Mouse (Mus musculus) A20 (cell line): ENCODE measurements around the gene Ofd1.

Experiments used
- DNase-seq: peaks from one replicate; pipeline ENCODE4 v3.0.0-alpha.2; 2011; ENCODE audit warnings: low read depth, low spot score

Gene Ofd1

GRCm38 (mm10) chrX:166440616-166441063, at the start of gene Ofd1:
TSS of gene Ofd1 (minus strand) at chrX:166440704.
- DNase-seq, result peak; percentile 91

GRCm38 (mm10) chrX:166479365-166479983, 39.0 kb upstream of the Ofd1 start, which contains the start of gene Rab9:
TSS of gene Rab9 (minus strand) at chrX:166479867.
- peak; percentile 92 for DNase-seq

GRCm38 (mm10) chrX:166478631-166479364, 38.3 kb upstream of the Ofd1 start:
- peak; percentile 44 for DNase-seq

DNA sequence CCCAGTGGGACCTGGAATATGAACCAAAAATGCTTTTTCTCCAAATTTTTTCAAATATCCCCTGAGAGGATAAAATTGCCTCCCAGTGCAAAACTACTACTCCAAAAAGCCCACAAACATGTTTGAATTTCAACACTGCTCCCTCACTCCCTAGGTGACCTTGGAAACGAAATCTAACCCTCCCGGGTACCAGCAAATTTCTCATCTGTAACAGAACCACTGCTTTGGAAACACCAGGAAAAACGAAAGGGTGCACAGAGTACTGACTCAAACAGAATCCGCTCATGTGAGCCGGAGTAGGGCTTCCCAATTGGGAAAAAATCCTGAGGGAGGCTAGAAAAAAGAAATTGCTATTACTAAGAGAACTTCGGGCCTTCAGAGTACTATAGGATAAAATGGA, 36.9 kb upstream of the Ofd1 start:
- no peak for DNase-seq

DNA sequence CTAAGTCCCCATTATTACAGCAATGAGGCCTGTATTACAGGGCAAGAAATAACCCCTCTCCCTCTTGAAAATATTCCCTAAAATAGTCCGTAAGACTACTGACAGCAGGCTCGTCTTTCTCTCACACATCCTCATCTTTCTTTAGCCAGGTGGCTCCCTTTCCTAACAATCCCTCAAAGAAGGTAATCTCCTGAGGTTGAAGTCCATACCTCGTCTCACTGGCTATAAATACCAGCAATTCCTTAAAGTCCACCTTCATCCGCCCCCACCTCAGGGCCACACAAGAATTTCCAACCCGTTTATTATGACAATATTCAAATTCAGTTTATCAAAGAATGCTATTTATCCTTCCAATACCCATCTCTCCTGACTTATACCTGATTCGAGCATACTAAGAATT, 32.1 kb upstream of the Ofd1 start:
- no peak for DNase-seq

- DNase-seq, result peak; percentile 36
Measured at GRCm38 (mm10) chrX:166468321-166468720, 27.8 kb upstream of the Ofd1 start.

DNA sequence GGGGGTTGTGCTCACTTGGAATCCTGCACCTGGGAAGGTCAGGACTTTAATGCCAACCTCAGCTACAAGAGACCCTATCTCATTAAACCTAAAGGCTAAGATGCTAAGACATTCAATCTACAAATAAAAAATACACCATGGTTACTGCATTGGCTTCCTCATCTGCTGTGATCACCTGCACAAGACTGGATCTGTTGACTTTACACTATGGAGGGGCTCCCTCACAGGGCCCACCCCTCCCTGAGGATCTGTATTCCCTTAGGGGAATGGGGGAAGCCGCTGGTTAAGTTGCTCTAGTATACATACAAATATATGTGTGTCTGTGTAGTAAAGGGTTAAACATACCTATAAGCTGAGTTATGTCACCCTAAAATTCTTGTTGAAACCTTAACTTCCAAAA, 15.0 kb upstream of the Ofd1 start:
- DNase-seq, result no peak

- no peak for DNase-seq
Measured at GRCm38 (mm10) chrX:166454331-166454730, 13.8 kb upstream of the Ofd1 start.

DNA sequence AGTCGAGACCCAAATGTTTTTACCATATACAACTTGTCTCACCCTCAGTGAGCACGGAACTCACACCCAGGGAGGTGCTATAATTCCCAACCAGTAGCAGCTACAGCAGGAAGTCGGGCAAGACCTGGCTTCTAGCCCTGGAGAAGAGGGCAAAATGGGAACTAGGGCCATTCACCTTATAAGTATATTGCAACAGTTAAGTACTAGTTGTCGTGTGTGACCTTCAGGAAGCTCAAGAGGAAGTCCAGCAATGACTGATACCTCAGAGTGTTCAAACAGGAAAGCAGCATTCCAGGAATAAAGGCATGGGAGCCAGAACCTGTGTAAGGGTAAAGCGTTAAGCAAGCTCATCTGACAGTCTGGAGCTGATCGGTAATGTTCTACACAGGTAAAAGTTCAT, 13.0 kb upstream of the Ofd1 start:
- DNase-seq, result no peak

GRCm38 (mm10) chrX:166444552-166444951, 4.0 kb upstream of the Ofd1 start:
- no peak for DNase-seq

GRCm38 (mm10) chrX:166440036-166440615, 378 bp downstream of the Ofd1 start, which contains the start of gene Trappc2:
TSS of gene Trappc2 (plus strand) at chrX:166440574.
- DNase-seq, result no peak

DNA sequence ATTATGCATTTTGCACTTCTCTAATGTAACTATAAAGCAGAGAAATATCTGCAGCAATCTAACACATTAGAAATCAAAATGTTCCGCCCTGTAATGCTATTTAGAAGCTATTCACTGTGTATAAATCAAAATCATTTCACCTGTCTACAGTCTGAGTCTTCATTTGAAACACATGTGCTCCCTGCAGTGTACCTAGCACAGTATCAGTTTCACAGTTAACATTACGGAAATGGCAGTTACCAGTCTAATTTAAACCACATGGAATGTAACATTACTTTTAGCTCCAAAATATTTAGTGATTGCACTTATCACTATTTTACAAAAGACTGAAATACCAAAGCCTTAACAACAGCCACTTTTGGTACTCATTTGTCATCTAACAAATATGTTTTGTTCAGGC, 5.7 kb downstream of the Ofd1 start:
- no peak for DNase-seq

DNA sequence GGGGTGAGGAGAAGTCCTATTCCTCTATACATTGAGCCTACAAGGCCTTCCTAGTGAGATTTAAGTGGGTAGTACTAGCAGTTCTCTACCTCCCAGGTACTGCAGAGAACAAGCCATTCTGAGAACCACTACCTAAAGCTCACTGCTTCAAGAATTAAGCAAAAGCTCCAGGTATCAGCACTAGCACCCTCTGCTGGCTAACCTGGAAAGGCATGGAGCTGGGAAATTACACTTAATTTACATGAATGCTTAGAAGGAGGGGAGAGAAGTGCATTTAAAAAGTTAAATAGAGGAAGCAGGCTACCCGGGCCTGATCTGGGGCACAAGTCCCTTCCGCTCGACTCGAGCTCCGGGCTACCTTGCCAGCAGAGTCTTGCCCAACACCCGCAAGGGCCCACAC, 24.3 kb downstream of the Ofd1 start:
- DNase-seq, result peak; percentile 46

DNA sequence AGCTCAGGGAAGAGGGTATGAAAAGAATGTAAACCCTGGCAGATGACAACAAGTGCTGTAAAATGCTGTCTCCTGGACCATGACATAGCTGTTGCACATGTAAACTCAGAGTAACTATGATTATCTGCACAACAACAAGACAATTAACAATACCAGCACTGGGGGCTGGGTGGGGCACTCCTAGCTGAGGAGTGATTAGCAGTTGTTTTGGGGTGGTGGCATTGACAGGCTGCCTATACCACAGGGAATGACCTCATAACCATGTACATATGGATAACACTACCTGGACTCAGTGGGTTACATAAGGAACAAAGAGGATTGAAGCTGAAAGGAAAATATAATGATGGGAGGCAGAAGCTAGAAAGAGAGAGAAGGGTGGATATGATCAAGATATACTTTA, 32.6 kb downstream of the Ofd1 start:
- no peak for DNase-seq

GRCm38 (mm10) chrX:166393753-166394152, 46.8 kb downstream of the Ofd1 start:
- DNase-seq, result peak; percentile 2

DNA sequence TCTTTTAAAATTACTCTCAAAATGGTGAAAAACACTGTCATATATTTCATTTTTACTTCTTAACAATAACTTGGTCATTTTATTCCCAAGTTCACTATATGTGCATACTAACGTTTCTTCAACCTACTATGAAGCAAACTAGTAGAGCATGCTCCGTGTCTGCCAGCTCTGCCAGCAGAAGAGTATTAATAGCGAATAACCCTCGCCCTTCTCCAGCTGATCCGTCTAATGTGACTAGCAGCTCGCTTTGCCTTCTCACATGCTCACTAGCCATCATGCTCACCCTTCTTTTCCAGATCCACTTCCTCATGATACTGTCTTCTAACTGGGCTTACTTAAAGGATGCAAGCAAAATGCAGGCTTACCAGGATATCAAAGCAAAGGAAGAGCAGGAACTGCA, 53.8 kb downstream of the Ofd1 start:
- DNase-seq, result no peak

- DNase-seq, result no peak
Measured at GRCm38 (mm10) chrX:166384935-166385334, 55.6 kb downstream of the Ofd1 start.

DNA sequence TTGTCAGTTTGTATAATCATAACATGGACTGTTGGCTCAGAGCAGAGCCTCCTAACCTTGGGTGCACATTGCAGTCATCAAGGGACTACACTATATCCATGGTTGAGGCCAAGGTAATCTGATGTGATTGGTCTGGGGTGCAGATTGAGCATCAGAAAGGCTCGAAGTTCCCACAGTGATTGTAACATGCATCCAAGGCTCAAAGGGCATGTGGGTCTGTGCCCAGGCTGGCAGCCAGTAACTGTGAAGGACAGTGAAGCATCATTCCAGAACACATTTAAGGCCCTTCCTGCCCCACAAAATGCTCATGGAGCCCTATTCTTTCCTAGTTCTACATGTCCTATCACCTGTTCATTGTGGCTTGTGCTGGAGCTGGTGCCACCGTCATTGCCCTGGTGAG, 56.9 kb downstream of the Ofd1 start:
- no peak for DNase-seq

DNA sequence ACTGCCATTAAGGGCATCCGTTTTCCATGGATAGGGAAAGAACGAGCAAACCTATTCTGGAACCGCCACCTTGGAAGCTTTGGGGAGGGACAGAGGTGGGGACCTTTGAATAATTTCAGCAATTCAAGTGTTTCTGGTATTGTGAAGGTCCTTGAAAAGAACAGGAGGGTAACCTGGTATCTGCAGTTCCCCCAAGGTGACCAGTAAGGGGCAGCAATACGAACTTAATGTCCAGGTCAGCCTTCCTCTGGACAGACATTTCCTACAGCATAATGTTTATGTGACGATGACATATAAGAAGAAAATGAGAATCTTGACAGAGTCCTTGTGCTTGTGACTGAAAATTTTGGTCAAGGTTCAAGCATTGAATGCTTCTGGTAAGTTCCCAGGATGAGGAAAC, 61.9 kb downstream of the Ofd1 start:
- no peak for DNase-seq

- peak; percentile 1 for DNase-seq
Measured at GRCm38 (mm10) chrX:166376681-166377328, 63.7 kb downstream of the Ofd1 start.

- no peak for DNase-seq
Measured at GRCm38 (mm10) chrX:166365458-166366213, 74.9 kb downstream of the Ofd1 start.

- no peak for DNase-seq
Measured at GRCm38 (mm10) chrX:166360455-166360854, 80.0 kb downstream of the Ofd1 start.
